Mouse (Mus musculus) brain, adult 2 months (tissue): ENCODE results near the gene Acot13.
"Not testable (repeated sequence)": the region's sequence is repeated elsewhere in the genome, so short reads cannot be mapped to it uniquely, and the experiment has no call there.

Source experiments
- DNase-seq: peaks from one replicate; pipeline ENCODE4 v3.0.0; 2011; ENCODE audit warnings: low read depth, low spot score

The Acot13 gene

GRCm38 (mm10) chr13:24786014-24786490, 45.3 kb downstream of the Acot13 start:
- DNase-seq = peak; percentile 97

GRCm38 (mm10) chr13:24781916-24782315, 49.4 kb downstream of the Acot13 start:
- DNase-seq = no peak

- no peak for DNase-seq
Observed at GRCm38 (mm10) chr13:24778706-24779380, 52.5 kb downstream of the Acot13 start.

GRCm38 (mm10) chr13:24778026-24778425, 53.3 kb downstream of the Acot13 start:
- peak; percentile 35 for DNase-seq

GRCm38 (mm10) chr13:24776146-24776844, 55.0 kb downstream of the Acot13 start:
- DNase-seq = peak; percentile 81

- not testable (repeated sequence) for DNase-seq
Observed at GRCm38 (mm10) chr13:24771482-24771881, 59.9 kb downstream of the Acot13 start.
